In the genomic region with DNA sequence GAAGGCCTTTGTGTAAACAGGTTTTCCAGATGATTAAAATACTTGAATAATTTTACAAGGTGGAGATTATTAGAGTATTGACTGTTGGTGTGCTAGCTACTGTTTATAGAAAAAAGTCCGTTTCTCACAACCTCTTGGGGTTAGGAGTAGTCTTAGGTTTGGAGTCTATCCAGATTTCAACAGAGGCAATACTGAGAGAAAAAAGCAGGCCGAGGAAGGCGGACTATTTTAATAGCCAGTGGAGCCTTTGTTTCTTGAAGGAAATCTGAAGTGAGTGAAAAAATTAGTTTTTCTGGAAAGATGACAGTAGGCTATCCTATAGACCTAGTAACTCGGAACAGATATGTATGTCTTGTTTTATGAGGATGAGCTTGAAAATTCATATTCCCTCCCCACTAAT, we compare ENCODE assay signal across 10 mouse cellular contexts. TPM values are rescaled to one million over a fixed set of nuclear protein-coding genes. Genes with fewer than 3 reads are reported as not detected.
DNase-seq lines count a peak whose midpoint lies in the region; ATAC-seq and TF ChIP-seq lines count a peak whose summit lies in the region.
"Had no signal": no experiment of that assay in that cellular context is flagged by ENCODE, and none has a peak within 500 bp of the region (broad histone marks: within the 10 kb centered on the region; RNA-seq: fewer than 3 reads in every experiment).

No protein-coding gene starts in this region.

- no peak overlapping the region for H3K27ac ChIP-seq in heart, embryonic 14.5 days (replicated peaks in 1 of 2; ENCODE audit: control insufficient read depth in 1 of 2, insufficient read depth in 1 of 2, low read depth in 2 of 2, low read length in 2 of 2)
- no peak overlapping the region for H3K27ac ChIP-seq in lung, embryonic 16.5 days (ENCODE audit: low read length)
- no peak overlapping the region for H3K27ac ChIP-seq in MEL (ENCODE audit: control insufficient read depth, low read depth, low read length)

- H3K4me3 ChIP-seq in heart, embryonic 14.5 days (ENCODE audit: control insufficient read depth in 1 of 2, insufficient read depth in 1 of 2, low read depth in 1 of 2, low read length in 2 of 2): peak overlapping the region in 1 of 2 experiments; percentile 86; a peak in 1 of 4 replicates
- H3K4me3 ChIP-seq in lung, embryonic 16.5 days (ENCODE audit: low read length): no peak overlapping the region
- H3K4me3 ChIP-seq in MEL (ENCODE audit: control insufficient read depth in 1 of 2, insufficient read depth in 1 of 2, low read depth in 2 of 2, low read length in 2 of 2) (peak overlapping the region in 1 of 2 experiments; percentile 98; a peak in 2 of 4 replicates), myocyte (peak overlapping the region; percentile 54)

- peak overlapping the region; percentile 88; the same call in 1 of the 2 replicates for H3K4me2 ChIP-seq in heart, embryonic 14.5 days (ENCODE audit: low read length)
- peak overlapping the region; percentile 87; the same call in 1 of the 2 replicates for H3K4me2 ChIP-seq in lung, embryonic 16.5 days (ENCODE audit: low read depth, low read length)
- H3K4me2 ChIP-seq in myocyte (ENCODE audit: low read depth): peak overlapping the region; percentile 79

- WGBS in heart, embryonic 14.5 days: 93% methylated on average over 4 of the region's 4 CpGs
- 90% methylated on average over 4 of the region's 4 CpGs for WGBS in lung, embryonic 16.5 days

- TF ChIP-seq RAD21 in MEL (IDR thresholded peaks at IDR 0.05; ENCODE audit: low read depth, low read length): no peak

- H3K79me2 ChIP-seq in MEL (ENCODE audit: control insufficient read depth, insufficient read depth, low read length, poor library complexity) (peaks cover 14% of the 10 kb centered on the region), myocyte (ENCODE audit: control insufficient read depth, insufficient read depth) (peaks cover 18% of the 10 kb centered on the region)

- peaks cover 36% of the 10 kb centered on the region for H3K36me3 ChIP-seq in heart, embryonic 14.5 days (ENCODE audit: control insufficient read depth, insufficient read depth, low read length)
- peaks cover 10% of the 10 kb centered on the region for H3K36me3 ChIP-seq in lung, embryonic 16.5 days (ENCODE audit: control insufficient read depth, insufficient read depth, low read length)
- peaks cover 0 to 8% of the 10 kb centered on the region in 2 experiments; a peak in 2 of 4 replicates for H3K36me3 ChIP-seq in MEL (ENCODE audit: control insufficient read depth in 1 of 2, insufficient read depth in 2 of 2, low read length in 2 of 2)
- H3K36me3 ChIP-seq in myocyte (ENCODE audit: control insufficient read depth, insufficient read depth): peaks cover under 1% of the 10 kb centered on the region

- no peaks in the 10 kb centered on the region for H3K9me3 ChIP-seq in heart, embryonic 14.5 days (ENCODE audit: control insufficient read depth, low read length)
- H3K9me3 ChIP-seq in lung, embryonic 16.5 days (ENCODE audit: control insufficient read depth, low read length): no peaks in the 10 kb centered on the region
- no peaks in the 10 kb centered on the region for H3K9me3 ChIP-seq in MEL (replicated peaks; ENCODE audit: insufficient read depth, low read length)

- H3K9ac ChIP-seq in heart, embryonic 14.5 days (ENCODE audit: low read length): no peak overlapping the region
- H3K9ac ChIP-seq in lung, embryonic 16.5 days (ENCODE audit: low read length): no peak overlapping the region
- peak overlapping the region; percentile 84 for H3K9ac ChIP-seq in MEL (ENCODE audit: control insufficient read depth, low read depth, low read length, poor library complexity, severe bottlenecking)

- TF ChIP-seq EP300 in MEL (IDR thresholded peaks at IDR 0.05; ENCODE audit: low read depth in 1 of 2, low read length in 2 of 2): no peak

- DNase-seq in heart, postnatal 4 days: no peak
- DNase-seq in lung, postnatal 36 days: no peak
- DNase-seq in MEL (ENCODE audit: low read depth, low spot score): no peak
- no peak for DNase-seq in adrenal gland, postnatal 10 days
- DNase-seq in adrenal gland, postnatal 25 days: no peak
- DNase-seq: heart, postnatal 14 days had no signal

- H3K27me3 ChIP-seq in heart, embryonic 14.5 days (ENCODE audit: control insufficient read depth, insufficient read depth, low read length): no peaks in the 10 kb centered on the region
- H3K27me3 ChIP-seq in lung, embryonic 16.5 days (ENCODE audit: control insufficient read depth, insufficient read depth, low read depth, low read length): no peaks in the 10 kb centered on the region
- H3K27me3 ChIP-seq in MEL (ENCODE audit: control insufficient read depth in 1 of 2, insufficient read depth in 2 of 2, low read length in 2 of 2): no peaks in the 10 kb centered on the region
- no peaks in the 10 kb centered on the region for H3K27me3 ChIP-seq in myocyte (ENCODE audit: control insufficient read depth, insufficient read depth, insufficient read length)

- TF ChIP-seq CTCF in MEL (IDR thresholded peaks at IDR 0.05 in 2 of 3, conservative IDR thresholded peaks at IDR 0.05 in 1 of 3; ENCODE audit: control insufficient read depth in 1 of 3, insufficient read depth in 1 of 3, low read depth in 2 of 3, low read length in 3 of 3, poor library complexity in 1 of 3, severe bottlenecking in 1 of 3): no peak

- peak overlapping the region; percentile 77 for H3ac ChIP-seq in myocyte (ENCODE audit: control insufficient read depth, insufficient read length)

- no peak for ATAC-seq in heart, embryonic 14.5 days (ENCODE audit: insufficient number of reproducible peaks, insufficient read depth, low FRiP score, low read depth)
- no peak for ATAC-seq in lung, embryonic 16.5 days (ENCODE audit: low read depth)

- TF ChIP-seq POLR2A in MEL (IDR thresholded peaks at IDR 0.05; ENCODE audit: control insufficient read depth in 1 of 2, insufficient read depth in 1 of 2, low read depth in 1 of 2, low read length in 2 of 2, poor library complexity in 1 of 2): no peak
- no peak for TF ChIP-seq POLR2A in myocyte (IDR thresholded peaks at IDR 0.05; ENCODE audit: insufficient read length, low read depth)

- H3K4me1 ChIP-seq in heart, embryonic 14.5 days (ENCODE audit: control insufficient read depth in 2 of 2, insufficient read depth in 2 of 2, low read length in 2 of 2): peaks cover 6 to 12% of the 10 kb centered on the region in 2 experiments
- peaks cover 8% of the 10 kb centered on the region for H3K4me1 ChIP-seq in lung, embryonic 16.5 days (replicated peaks; ENCODE audit: control insufficient read depth, insufficient read depth, low read length)
- peaks cover 3 to 9% of the 10 kb centered on the region in 2 experiments; a peak in 3 of 4 replicates for H3K4me1 ChIP-seq in MEL (ENCODE audit: control insufficient read depth in 1 of 2, insufficient read depth in 2 of 2, low read length in 2 of 2)

TF ChIP-seq in MEL, 35 proteins besides CTCF, POLR2A, EP300 and RAD21 (continues in another document):
- TF ChIP-seq E2F4 (IDR thresholded peaks at IDR 0.05; ENCODE audit: borderline replicate concordance, low read depth, low read length) (no peak), ETS1 (IDR thresholded peaks at IDR 0.05; ENCODE audit: low read depth, low read length) (no peak)

TF ChIP-seq in myocyte, 11 proteins besides CTCF, POLR2A, EP300 and RAD21 (continues in another document):
- no peak for TF ChIP-seq E2F4 (IDR thresholded peaks at IDR 0.05; ENCODE audit: insufficient read depth)
- TF ChIP-seq SRF (IDR thresholded peaks at IDR 0.05; ENCODE audit: control insufficient read depth, insufficient read length, low read depth): no peak
- no peak for TF ChIP-seq USF1 (IDR thresholded peaks at IDR 0.05; ENCODE audit: low read depth)

RNA-seq across cellular contexts. Expression of a gene that starts 0.9 kb away (rescaled TPM):
- polyA plus RNA-seq in heart, embryonic 14.5 days (2014; fragmentation: Nextera tagmentation; extraction: Ambion mirVana): 794 and 856 TPM in 2 replicates
- 100 to 1,000 TPM; 406 to 449 TPM for total RNA-seq in heart, postnatal 4 days (2021)
- polyA plus RNA-seq in lung, embryonic 16.5 days (2015; fragmentation: Nextera tagmentation; extraction: Ambion mirVana): 312 and 332 TPM in 2 replicates
- total RNA-seq in MEL (2012; rRNA removed): 137 and 144 TPM in 2 replicates
- polyA plus RNA-seq in MEL (2012; ENCODE audit: insufficient read depth in 1 of 2, insufficient read length in 2 of 2, low read depth in 1 of 2, low replicate concordance in 2 of 2, missing spikeins in 1 of 2) (10 to 100 TPM in 1 of 2 experiments, not detected in 1; 80.0 TPM), myocyte (2012; fragmentation: generic; extraction: Trizol) (267 TPM)
- 100 to 1,000 TPM; 335 to 373 TPM for total RNA-seq in adrenal gland, postnatal 10 days (2021)
- total RNA-seq in adrenal gland, postnatal 25 days (2021): 167 and 208 TPM in 2 replicates

RNA-seq across cellular contexts. Expression of a gene that starts 5.9 kb away (rescaled TPM):
- 0.35 TPM in 1 of 2 replicates, not detected in the other for polyA plus RNA-seq in heart, embryonic 14.5 days (2014; fragmentation: Nextera tagmentation; extraction: Ambion mirVana)
- total RNA-seq in heart, postnatal 4 days (2021): not detected
- polyA plus RNA-seq in lung, embryonic 16.5 days (2015; fragmentation: Nextera tagmentation; extraction: Ambion mirVana): 0.93 TPM in 1 of 2 replicates, not detected in the other
- 1.4 and 1.5 TPM in 2 replicates for total RNA-seq in MEL (2012; rRNA removed)
- 1 to 10 TPM in 1 of 2 experiments, not detected in 1; 1.9 TPM for polyA plus RNA-seq in MEL (2012; ENCODE audit: insufficient read depth in 1 of 2, insufficient read length in 2 of 2, low read depth in 1 of 2, low replicate concordance in 2 of 2, missing spikeins in 1 of 2)
- 0.22 TPM for polyA plus RNA-seq in myocyte (2012; fragmentation: generic; extraction: Trizol)
- total RNA-seq in adrenal gland, postnatal 10 days (2021): 1 to 10 TPM; 1.0 to 1.3 TPM
- total RNA-seq in adrenal gland, postnatal 25 days (2021): 2.2 TPM in 1 of 2 replicates, not detected in the other
- polyA plus RNA-seq: embryonic facial prominence, embryonic 11.5 days had no signal

RNA-seq across cellular contexts. Expression of a gene that starts 17.8 kb away (rescaled TPM):
- polyA plus RNA-seq in heart, embryonic 14.5 days (2014; fragmentation: Nextera tagmentation; extraction: Ambion mirVana): 16.1 and 19.1 TPM in 2 replicates
- total RNA-seq in heart, postnatal 4 days (2021): 10 to 100 TPM; 15.9 to 16.6 TPM
- polyA plus RNA-seq in lung, embryonic 16.5 days (2015; fragmentation: Nextera tagmentation; extraction: Ambion mirVana): 25.0 and 30.0 TPM in 2 replicates
- 8.1 and 11.0 TPM in 2 replicates for total RNA-seq in MEL (2012; rRNA removed)
- 10 to 100 TPM in 1 of 2 experiments, not detected in 1; 11.6 TPM for polyA plus RNA-seq in MEL (2012; ENCODE audit: insufficient read depth in 1 of 2, insufficient read length in 2 of 2, low read depth in 1 of 2, low replicate concordance in 2 of 2, missing spikeins in 1 of 2)
- 11.0 TPM for polyA plus RNA-seq in myocyte (2012; fragmentation: generic; extraction: Trizol)
- total RNA-seq in adrenal gland, postnatal 10 days (2021): 10 to 100 TPM; 22.2 to 35.0 TPM
- 20.7 and 31.5 TPM in 2 replicates for total RNA-seq in adrenal gland, postnatal 25 days (2021)

RNA-seq across cellular contexts. Expression of a gene that starts 33.8 kb away (rescaled TPM):
- polyA plus RNA-seq in heart, embryonic 14.5 days (2014; fragmentation: Nextera tagmentation; extraction: Ambion mirVana): 18.1 and 18.8 TPM in 2 replicates
- total RNA-seq in heart, postnatal 4 days (2021): 10 to 100 TPM; 26.1 to 27.5 TPM
- polyA plus RNA-seq in lung, embryonic 16.5 days (2015; fragmentation: Nextera tagmentation; extraction: Ambion mirVana): 16.0 and 17.3 TPM in 2 replicates
- not detected in 2 replicates for total RNA-seq in MEL (2012; rRNA removed)
- under 1 TPM in 1 of 2 experiments, not detected in 1; 0.15 TPM for polyA plus RNA-seq in MEL (2012; ENCODE audit: insufficient read depth in 1 of 2, insufficient read length in 2 of 2, low read depth in 1 of 2, low replicate concordance in 2 of 2, missing spikeins in 1 of 2)
- 8.4 TPM for polyA plus RNA-seq in myocyte (2012; fragmentation: generic; extraction: Trizol)
- 10 to 100 TPM; 14.3 to 16.0 TPM for total RNA-seq in adrenal gland, postnatal 10 days (2021)
- 10.8 and 11.9 TPM in 2 replicates for total RNA-seq in adrenal gland, postnatal 25 days (2021)
